Mouse (Mus musculus) E14TG2a.4 (cell line): ENCODE data around the gene Stn1.

Experiments
- H3K27me3 ChIP-seq: 2 replicates; pipeline ENCODE4 v1.6.1; 2014; ENCODE audit warnings: low read length, control low read depth; ENCODE audit not compliant: insufficient read depth
- H3K36me3 ChIP-seq: 2 replicates; pipeline ENCODE4 v1.6.1; 2014; ENCODE audit warnings: low read length, control low read depth; ENCODE audit not compliant: insufficient read depth
- H3K4me1 ChIP-seq: replicated peaks from 2 replicates; pipeline ENCODE4 v1.6.1; 2014; ENCODE audit warnings: low read depth, low read length, control low read depth
- H3K4me3 ChIP-seq: replicated peaks from 2 replicates; pipeline ENCODE4 v1.5.1; 2014; ENCODE audit warnings: mild to moderate bottlenecking, low read length
- H3K9me3 ChIP-seq: 2 replicates; pipeline ENCODE4 v1.6.1; 2014; ENCODE audit warnings: low read length, control low read depth
- CTCF ChIP-seq: conservative IDR thresholded peaks from 2 replicates; pipeline ENCODE4 v1.5.1; 2014; ENCODE audit warnings: low read length
- NANOG ChIP-seq: IDR thresholded peaks from 2 replicates; pipeline ENCODE4 v1.6.1; 2014; ENCODE audit warnings: borderline replicate concordance, low read length, mixed read lengths
- POU5F1 ChIP-seq: IDR thresholded peaks from 2 replicates; pipeline ENCODE4 v1.6.1; 2014; ENCODE audit warnings: low read length, borderline replicate concordance

Gene Stn1

GRCm38 (mm10) chr19:47458504-47459161 is 78.7 kb downstream of the Stn1 start:
- Histone ChIP-seq H3K27me3 (peaks cover 41% of the 10 kb centered on the region), H3K4me1 (peaks cover 89% of the 10 kb centered on the region), H3K9me3 (no peaks in the 10 kb centered on the region), H3K4me3 (peak overlapping the region; percentile 49), H3K36me3 (0 out of 2 replicates have a peak, but pooled peaks cover 7% of the 10 kb centered on the region)
- TF ChIP-seq POU5F1, result no peak
- no peak for TF ChIP-seq NANOG
- no peak for TF ChIP-seq CTCF

DNA sequence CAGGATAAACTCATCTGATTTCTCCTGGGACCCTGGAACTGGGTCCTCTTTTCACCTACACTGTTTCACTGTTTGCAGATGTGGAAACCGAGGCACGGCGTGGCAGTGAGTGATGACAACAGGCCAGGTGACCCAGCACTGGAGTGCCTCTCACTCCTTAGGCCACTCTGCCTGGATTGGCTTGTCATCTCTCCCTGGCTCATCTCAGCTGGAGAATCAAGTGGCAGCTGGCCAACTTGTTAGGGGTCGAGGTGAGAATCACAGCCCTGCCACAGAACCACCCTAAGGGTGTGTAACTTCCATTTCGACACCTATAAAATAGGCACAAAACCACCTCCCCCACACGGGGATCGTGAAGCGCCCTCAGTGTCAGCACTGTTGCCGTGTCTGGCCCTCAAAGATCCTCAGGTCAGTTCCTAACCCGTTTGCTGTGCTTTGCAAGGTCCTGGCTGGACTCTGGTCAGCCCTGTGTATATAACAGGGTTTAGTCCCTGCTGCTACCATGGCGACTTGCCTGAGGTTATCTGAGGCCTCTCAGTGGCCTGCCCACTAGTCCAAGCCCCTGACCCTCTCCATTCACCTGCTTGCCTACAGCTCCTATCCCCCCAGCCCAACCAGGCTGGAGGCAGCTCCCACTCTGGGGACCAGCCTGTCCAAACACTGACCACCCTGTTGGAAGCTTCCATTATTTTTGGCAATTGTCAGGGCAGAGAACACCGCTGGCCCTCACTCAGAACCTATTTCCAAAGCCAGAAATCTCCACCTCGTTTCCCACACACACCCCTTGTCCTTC is 79.4 kb downstream of the Stn1 start:
- H3K9me3 ChIP-seq, result no peaks in the 10 kb centered on the region
- H3K27me3 ChIP-seq, result peaks cover 39% of the 10 kb centered on the region
- peak overlapping the region; percentile 49 for H3K4me3 ChIP-seq
- TF ChIP-seq NANOG (no peak), POU5F1 (no peak), CTCF (no peak)
- H3K4me1 ChIP-seq, result peaks cover 88% of the 10 kb centered on the region
- H3K36me3 ChIP-seq, result 0 out of 2 replicates have a peak, but pooled peaks cover 7% of the 10 kb centered on the region

DNA sequence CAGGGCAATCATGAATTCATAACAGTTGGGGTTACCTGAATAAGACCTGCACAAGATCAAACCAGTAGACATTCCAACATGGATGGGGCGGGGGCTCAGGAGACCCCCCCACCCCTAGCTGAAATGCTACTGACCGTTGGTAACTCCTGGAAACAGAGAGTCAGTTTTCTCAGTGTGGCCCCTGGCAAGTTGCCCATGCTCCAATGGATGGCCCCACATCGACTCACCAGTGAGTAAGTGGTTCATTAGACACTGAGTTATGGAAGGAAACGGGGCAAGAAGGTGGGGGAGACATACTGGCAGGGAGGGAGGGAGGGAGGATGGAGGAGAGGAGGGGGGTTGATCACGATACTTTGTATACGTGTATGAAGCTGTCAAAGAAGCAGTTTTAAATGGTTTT is 81.3 kb downstream of the Stn1 start:
- Histone ChIP-seq H3K36me3 (0 out of 2 replicates have a peak, but pooled peaks cover 7% of the 10 kb centered on the region), H3K9me3 (no peaks in the 10 kb centered on the region), H3K4me3 (no peak overlapping the region), H3K27me3 (peaks cover 34% of the 10 kb centered on the region), H3K4me1 (peaks cover 94% of the 10 kb centered on the region)
- no peak for TF ChIP-seq POU5F1
- TF ChIP-seq NANOG, result no peak
- TF ChIP-seq CTCF, result no peak

- H3K4me1 ChIP-seq, result peaks cover 94% of the 10 kb centered on the region
- H3K36me3 ChIP-seq, result 0 out of 2 replicates have a peak, but pooled peaks cover 7% of the 10 kb centered on the region
- peaks cover 34% of the 10 kb centered on the region for H3K27me3 ChIP-seq
- no peaks in the 10 kb centered on the region for H3K9me3 ChIP-seq
- TF ChIP-seq POU5F1 (no peak), NANOG (no peak), CTCF (no peak)
- peak overlapping the region; percentile 46 for H3K4me3 ChIP-seq
These were observed 82.1 kb downstream of the Stn1 start for GRCm38 (mm10) chr19:47455001-47455755.

GRCm38 (mm10) chr19:47454167-47455000 is 82.9 kb downstream of the Stn1 start:
- Histone ChIP-seq H3K36me3 (0 out of 2 replicates have a peak, but pooled peaks cover 4% of the 10 kb centered on the region), H3K9me3 (no peaks in the 10 kb centered on the region), H3K4me3 (peak overlapping the region; percentile 46), H3K27me3 (peaks cover 33% of the 10 kb centered on the region), H3K4me1 (peaks cover 91% of the 10 kb centered on the region)
- no peak for TF ChIP-seq POU5F1
- no peak for TF ChIP-seq NANOG
- no peak for TF ChIP-seq CTCF

- no peaks in the 10 kb centered on the region for H3K36me3 ChIP-seq
- peaks cover 24% of the 10 kb centered on the region for H3K27me3 ChIP-seq
- H3K4me3 ChIP-seq, result no peak overlapping the region
- TF ChIP-seq CTCF (no peak), NANOG (no peak)
- H3K9me3 ChIP-seq, result no peaks in the 10 kb centered on the region
- peaks cover 91% of the 10 kb centered on the region for H3K4me1 ChIP-seq
These were observed 84.0 kb downstream of the Stn1 start for GRCm38 (mm10) chr19:47453352-47453751.

DNA sequence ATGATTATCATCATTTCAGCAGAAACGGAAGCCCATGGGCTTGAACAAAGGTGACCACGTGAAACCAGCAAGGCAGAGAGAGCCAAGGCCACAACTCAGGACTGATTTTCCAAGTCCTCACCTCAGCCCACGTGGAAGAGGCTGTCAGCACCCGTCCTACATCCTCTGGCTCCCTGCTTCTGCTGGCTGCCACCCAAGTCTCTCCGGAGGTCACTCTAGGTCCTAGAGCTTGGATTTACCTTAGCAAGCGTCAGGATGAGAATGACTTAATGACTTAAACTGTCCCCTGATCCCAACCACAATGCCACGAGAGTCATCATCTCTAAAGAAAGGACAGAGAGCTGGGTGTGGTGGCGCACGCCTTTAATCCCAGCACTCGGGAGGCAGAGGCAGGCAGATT is 84.6 kb downstream of the Stn1 start:
- Histone ChIP-seq H3K4me1 (peaks cover 91% of the 10 kb centered on the region), H3K9me3 (no peaks in the 10 kb centered on the region), H3K4me3 (no peak overlapping the region), H3K27me3 (peaks cover 18% of the 10 kb centered on the region), H3K36me3 (no peaks in the 10 kb centered on the region)
- no peak for TF ChIP-seq CTCF
- TF ChIP-seq POU5F1, result no peak
- no peak for TF ChIP-seq NANOG
